Mouse (Mus musculus) liver, adult 2 months (tissue): ENCODE results near the gene Lpar3.

Source experiments
- CTCF ChIP-seq: fragments of 200-500 bp; IDR thresholded peaks from 2 replicates; pipeline ENCODE4 v1.5.1; 2011; ENCODE audit warnings: low read depth, low read length, control low read depth
- POLR2A ChIP-seq: fragments of 200-500 bp; IDR thresholded peaks from 2 replicates; pipeline ENCODE4 v1.6.1; 2011; ENCODE audit warnings: low read length, control low read depth; ENCODE audit not compliant: insufficient read depth; ENCODE audit errors: extremely low read depth

DNA sequence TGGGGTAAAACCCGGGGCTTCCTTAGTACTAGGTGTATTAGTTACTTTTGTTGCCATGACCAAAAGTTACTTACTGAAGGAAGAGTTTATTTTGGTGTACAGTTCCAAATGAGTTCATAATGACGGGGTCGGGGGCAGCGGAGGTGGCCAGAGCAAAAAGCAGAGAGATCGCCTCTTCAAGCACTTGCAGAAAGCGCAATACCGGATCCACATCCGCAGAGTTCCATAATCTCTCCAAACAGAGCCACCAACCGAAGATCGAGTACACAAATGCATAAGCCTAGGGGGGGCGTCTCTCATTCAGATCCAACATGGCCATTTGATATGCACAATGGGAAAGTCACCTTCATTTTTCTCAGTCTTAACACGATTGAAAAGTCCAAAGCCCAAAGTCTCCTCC lies 97.1 kb downstream of the Lpar3 start:
- TF ChIP-seq POLR2A (no peak), CTCF (no peak)
